Mouse (Mus musculus) heart, embryonic 10.5 days (tissue): ENCODE data around the gene Mtus2. TPM values are rescaled to one million over a fixed set of nuclear protein-coding genes. Genes with fewer than 3 reads are reported as not detected.

Source experiments
- DNase-seq: peaks from one replicate; pipeline ENCODE4 v3.0.0-alpha.2; 2017; ENCODE audit warnings: low spot score
- H3K27ac ChIP-seq: fragments of 300-500 bp; sonication (generic); 2 replicates; pipeline ENCODE4 v1.5.1; 2016; ENCODE audit warnings: mild to moderate bottlenecking
- H3K27me3 ChIP-seq: fragments of 300-500 bp; sonication (generic); 2 replicates; pipeline ENCODE4 v1.6.1; 2016; ENCODE audit warnings: mild to moderate bottlenecking; ENCODE audit not compliant: poor library complexity, insufficient read depth, severe bottlenecking
- H3K36me3 ChIP-seq: fragments of 300-500 bp; sonication (generic); 2 replicates; pipeline ENCODE4 v1.6.1; 2016; ENCODE audit warnings: mild to moderate bottlenecking, moderate library complexity
- H3K4me1 ChIP-seq: fragments of 300-500 bp; sonication (generic); 2 replicates; pipeline ENCODE4 v1.6.1; 2016; ENCODE audit warnings: mild to moderate bottlenecking
- H3K4me3 ChIP-seq: fragments of 300-500 bp; sonication (generic); 2 replicates; pipeline ENCODE4 v1.5.1; 2016; ENCODE audit warnings: mild to moderate bottlenecking, moderate library complexity
- H3K9me3 ChIP-seq: fragments of 300-500 bp; sonication (generic); 2 replicates; pipeline ENCODE4 v1.6.1; 2016; ENCODE audit warnings: mild to moderate bottlenecking, moderate library complexity
- WGBS: fragments of 180-500 bp; shearing (Covaris S2); methylation state at CpG from one replicate; pipeline ENCODE4 v1.1.7; 2016; 5-methylcytosine and 5-hydroxymethylcytosine counted together
- polyA plus RNA-seq: library from polyadenylated mRNA; unstranded; fragments of >200 nt; fragmentation: Nextera tagmentation; extraction: Ambion mirVana; gene quantifications from 2 replicates; pipeline ENCODE4 v1.2.1, GENCODE M21; 2016

The Mtus2 gene
- polyA plus RNA-seq, 1 experiment from 2014 or later = 52.2 TPM

DNA sequence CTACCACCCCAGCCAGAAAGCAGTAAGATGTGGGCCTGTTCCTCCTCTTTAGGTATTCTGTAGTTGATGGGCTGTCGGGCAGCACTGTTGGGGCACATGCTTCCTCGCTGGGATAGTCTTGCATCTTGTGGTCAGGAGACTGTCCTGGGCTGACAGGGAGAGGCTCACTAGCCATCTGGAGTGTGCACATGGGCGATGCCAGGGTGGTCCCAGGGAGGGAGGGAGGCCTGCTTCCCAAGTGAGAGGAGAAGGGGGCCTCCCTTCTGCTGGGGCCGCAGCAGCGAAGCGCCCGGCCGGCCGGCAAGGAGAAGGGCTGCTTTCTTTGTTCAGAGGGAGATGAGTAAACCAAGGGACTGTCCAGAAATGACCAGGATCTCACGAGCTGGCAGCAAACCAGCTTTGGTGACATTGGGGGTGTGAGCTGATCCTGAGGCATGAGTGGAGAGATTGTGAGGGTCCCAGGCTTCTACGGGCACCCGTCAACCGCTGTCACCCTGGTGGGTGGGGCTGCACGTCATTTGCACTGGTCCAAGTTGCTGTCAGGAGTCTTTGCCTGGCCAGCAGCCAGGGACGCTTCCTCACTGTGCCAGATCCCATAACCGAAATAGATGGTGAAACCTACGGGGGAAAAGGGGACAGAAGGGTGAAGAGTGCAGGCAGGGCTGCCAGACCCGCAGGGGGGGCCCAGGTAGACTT, 375.0 kb downstream of the Mtus2 start:
- no peak for DNase-seq
- Histone ChIP-seq H3K27me3 (no peaks in the 10 kb centered on the region), H3K27ac (no peak overlapping the region), H3K4me1 (peaks cover 15% of the 10 kb centered on the region; the same call in 1 of the 2 replicates), H3K9me3 (no peaks in the 10 kb centered on the region), H3K4me3 (no peak overlapping the region), H3K36me3 (peaks cover 73% of the 10 kb centered on the region)
- 88% methylated on average over 18 of the region's 18 CpGs for WGBS

DNA sequence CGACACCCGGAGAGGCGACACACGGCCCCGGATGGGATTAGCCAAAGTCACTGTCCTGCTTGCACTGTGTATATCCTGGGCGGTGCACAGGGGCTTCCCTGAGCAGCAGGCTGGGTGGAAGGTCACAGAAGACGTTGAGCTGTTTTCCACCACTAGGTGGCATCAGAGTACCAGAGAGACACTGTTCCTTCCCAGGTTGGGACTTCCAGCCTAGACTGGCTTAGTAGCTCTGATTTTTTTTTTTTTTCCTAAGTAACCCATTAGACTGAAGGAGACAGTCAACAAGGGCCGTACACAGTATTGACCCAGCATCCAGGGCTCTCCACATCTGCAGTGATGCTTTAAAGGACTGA, 375.5 kb downstream of the Mtus2 start:
- no peak overlapping the region for H3K4me3 ChIP-seq
- H3K36me3 ChIP-seq = peaks cover 78% of the 10 kb centered on the region
- peaks cover 15% of the 10 kb centered on the region; the same call in 1 of the 2 replicates for H3K4me1 ChIP-seq
- WGBS = 33% methylated on average over 8 of the region's 8 CpGs
- no peaks in the 10 kb centered on the region for H3K27me3 ChIP-seq
- H3K27ac ChIP-seq = no peak overlapping the region
- H3K9me3 ChIP-seq = no peaks in the 10 kb centered on the region
- no peak for DNase-seq

DNA sequence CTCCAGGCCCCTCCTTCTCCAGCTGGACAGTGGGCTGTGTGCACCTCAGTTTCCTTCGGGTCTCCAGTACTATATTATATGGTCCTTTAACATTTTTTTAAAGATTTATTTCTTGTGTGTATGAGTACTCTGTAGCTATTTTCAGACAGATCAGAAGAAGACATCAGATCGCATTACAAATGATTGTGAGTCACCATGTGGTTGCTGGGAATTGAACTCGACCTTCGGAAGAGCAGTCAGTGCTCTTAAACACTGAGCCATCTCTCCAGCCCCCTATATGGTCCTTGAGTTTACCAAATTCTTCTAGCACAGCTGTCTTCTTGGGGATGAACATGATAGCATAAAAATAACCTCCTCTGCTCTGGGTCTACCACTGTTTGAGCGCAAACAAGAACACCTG, 382.0 kb downstream of the Mtus2 start:
- no peaks in the 10 kb centered on the region for H3K9me3 ChIP-seq

DNA sequence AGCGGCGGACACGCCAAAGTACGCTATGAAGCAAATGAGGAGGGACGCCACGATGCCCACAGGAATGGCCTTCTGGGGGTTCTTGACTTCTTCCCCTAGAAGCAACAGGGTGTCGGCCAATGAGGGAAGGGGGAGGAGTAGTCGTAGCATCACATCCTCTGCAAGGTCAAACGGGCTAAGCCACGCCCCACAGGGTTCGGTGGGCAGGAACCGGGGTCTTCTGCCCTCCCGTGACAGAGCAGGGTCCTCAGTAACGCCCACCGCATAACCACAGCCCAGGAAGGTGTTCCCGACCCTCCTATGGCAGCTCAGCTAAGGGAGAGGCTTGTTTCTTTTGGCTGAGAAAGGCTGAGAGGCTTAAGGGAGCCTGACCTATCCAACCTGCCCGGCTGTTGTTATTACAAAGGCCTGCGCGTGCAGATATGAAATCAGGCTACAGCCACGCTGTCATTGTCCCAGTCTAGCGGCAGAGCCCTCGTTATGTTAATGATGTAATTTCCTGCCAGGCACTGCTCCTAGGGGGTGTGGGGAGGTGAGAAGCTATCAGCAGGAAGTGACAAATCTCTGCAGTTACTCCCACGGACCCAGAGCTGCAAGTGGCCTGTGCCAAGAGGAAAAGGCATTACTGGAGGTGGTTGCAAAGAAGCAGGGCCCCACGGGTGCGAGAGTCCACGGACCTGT, 385.1 kb downstream of the Mtus2 start:
- peaks cover 36% of the 10 kb centered on the region for H3K36me3 ChIP-seq
- WGBS = 13% methylated on average over 26 of the region's 26 CpGs
- peak overlapping the region; percentile 55 for H3K4me3 ChIP-seq

More for the DNA sequence above, 382.0 kb downstream of the Mtus2 start:
- H3K27me3 ChIP-seq = no peaks in the 10 kb centered on the region
- no peak for DNase-seq
- H3K4me3 ChIP-seq = no peak overlapping the region
- peaks cover 52% of the 10 kb centered on the region for H3K36me3 ChIP-seq
- peaks cover 25% of the 10 kb centered on the region for H3K4me1 ChIP-seq
- 93% methylated on average over 5 of the region's 5 CpGs for WGBS
- H3K27ac ChIP-seq = no peak overlapping the region

DNA sequence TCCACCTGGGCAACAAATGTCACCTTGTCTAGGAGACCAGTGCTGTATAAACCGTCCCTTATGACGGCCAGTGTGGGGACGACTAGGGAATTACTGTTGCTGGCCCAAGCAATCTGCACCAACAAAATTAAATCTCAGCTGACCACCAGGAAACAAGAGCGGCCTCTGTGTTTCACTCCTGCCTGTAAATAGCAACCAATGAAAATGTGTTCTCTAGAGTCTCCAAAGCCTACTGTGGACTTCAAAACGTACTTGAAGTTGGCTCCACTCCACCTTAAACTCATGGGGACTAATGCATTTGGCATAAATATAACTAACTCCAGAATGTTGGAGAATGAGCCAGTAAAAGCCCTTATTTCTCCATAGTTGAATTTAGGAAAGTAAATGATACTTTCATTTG, 387.3 kb downstream of the Mtus2 start:
- Histone ChIP-seq H3K36me3 (peaks cover 19% of the 10 kb centered on the region), H3K4me1 (peaks cover 38% of the 10 kb centered on the region), H3K9me3 (no peaks in the 10 kb centered on the region), H3K27me3 (no peaks in the 10 kb centered on the region), H3K4me3 (no peak overlapping the region), H3K27ac (0 out of 2 replicates have a peak overlapping the region, but pooled peaks have one; percentile 18)
- WGBS = 78% methylated on average over 5 of the region's 5 CpGs
- DNase-seq = no peak

More for the DNA sequence above, 385.1 kb downstream of the Mtus2 start:
- Histone ChIP-seq H3K27ac (peak overlapping the region; percentile 84), H3K4me1 (peaks cover 28% of the 10 kb centered on the region), H3K27me3 (no peaks in the 10 kb centered on the region), H3K9me3 (no peaks in the 10 kb centered on the region)
- DNase-seq = peak; percentile 93

DNA sequence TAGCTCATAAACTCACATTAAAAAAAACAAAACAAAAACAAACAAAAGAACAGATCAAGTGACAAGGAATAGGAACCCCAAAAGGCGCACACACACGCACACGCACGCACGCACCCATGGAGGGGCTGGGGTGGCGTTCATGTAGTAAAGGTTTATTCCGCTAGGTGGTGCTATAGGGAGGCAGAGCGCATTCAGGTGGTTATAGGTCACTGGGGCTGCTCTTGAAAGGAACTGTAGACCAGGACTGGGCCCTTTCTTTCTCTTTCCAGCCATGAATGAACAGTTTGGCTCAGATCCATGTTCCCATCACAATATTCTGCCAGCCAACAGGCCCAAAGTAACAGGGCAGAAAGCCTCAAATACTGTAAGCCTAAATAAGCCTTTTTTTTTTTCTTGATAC, 389.4 kb downstream of the Mtus2 start:
- no peak overlapping the region for H3K27ac ChIP-seq
- H3K36me3 ChIP-seq = peaks cover 16% of the 10 kb centered on the region
- DNase-seq = no peak
- H3K27me3 ChIP-seq = no peaks in the 10 kb centered on the region
- WGBS = 70% methylated on average over 8 of the region's 8 CpGs
- H3K4me1 ChIP-seq = peaks cover 41% of the 10 kb centered on the region
- H3K4me3 ChIP-seq = no peak overlapping the region
- no peaks in the 10 kb centered on the region for H3K9me3 ChIP-seq

DNA sequence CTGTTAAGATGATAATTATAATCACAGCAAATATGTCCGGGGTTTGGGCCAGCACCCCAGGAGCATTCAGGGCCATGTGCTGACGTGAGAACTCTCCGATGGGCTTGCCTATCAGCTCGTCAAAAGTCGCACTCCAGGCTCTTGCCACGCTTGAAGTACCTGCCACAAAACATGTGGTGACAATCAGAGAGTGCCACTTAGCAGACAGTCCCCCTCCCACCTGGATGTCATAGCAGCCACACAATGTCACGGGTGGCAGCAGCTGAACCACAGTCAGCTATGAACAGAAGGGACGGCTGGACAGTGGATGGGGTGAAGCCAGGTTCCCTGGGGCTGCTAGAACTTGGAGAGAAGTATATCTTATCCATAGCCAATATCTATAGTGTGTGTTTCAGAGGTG, 391.0 kb downstream of the Mtus2 start:
- Histone ChIP-seq H3K9me3 (no peaks in the 10 kb centered on the region), H3K36me3 (peaks cover 23% of the 10 kb centered on the region), H3K27ac (0 out of 2 replicates have a peak overlapping the region, but pooled peaks have one; percentile 9), H3K27me3 (no peaks in the 10 kb centered on the region), H3K4me3 (no peak overlapping the region), H3K4me1 (peaks cover 27% of the 10 kb centered on the region; the same call in 1 of the 2 replicates)
- 38% methylated on average over 8 of the region's 8 CpGs for WGBS
- no peak for DNase-seq

DNA sequence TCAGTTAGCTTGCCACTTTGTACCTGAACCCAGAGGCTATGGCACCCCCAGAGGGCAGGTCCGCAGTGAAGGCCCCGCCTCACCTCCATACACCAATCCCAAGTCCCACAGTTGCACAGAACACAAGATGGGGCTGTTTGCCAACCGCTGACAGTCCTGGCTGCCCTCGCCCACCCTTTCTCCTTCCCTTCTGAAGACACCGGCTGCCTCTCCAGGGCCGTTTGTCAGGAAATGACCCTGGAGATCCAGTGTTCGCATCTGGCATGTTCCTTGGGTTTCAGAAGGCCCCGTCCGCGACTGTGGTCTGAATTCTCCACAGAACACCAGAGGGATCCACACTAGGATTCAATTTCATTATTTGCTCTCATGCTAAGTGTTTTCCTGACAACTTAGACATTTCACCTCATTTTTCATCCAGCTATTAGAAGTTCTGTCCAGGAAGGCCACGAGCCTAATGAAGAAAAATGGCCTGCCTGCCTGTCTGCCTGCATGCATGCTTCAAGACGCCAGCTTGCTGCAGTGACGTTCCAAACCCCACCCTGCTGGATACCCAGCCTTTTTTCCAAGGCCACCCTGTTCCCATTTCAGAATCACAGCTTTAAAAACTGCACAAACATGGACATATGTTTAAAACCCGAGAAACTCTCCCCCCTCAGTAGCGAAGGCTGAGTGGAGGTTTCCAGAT, 392.3 kb downstream of the Mtus2 start:
- peaks cover 31% of the 10 kb centered on the region for H3K4me1 ChIP-seq
- peaks cover 18% of the 10 kb centered on the region for H3K36me3 ChIP-seq
- WGBS = 76% methylated on average over 15 of the region's 15 CpGs
- no peak overlapping the region for H3K27ac ChIP-seq
- no peak overlapping the region for H3K4me3 ChIP-seq
- no peak for DNase-seq
- H3K9me3 ChIP-seq = no peaks in the 10 kb centered on the region
- no peaks in the 10 kb centered on the region for H3K27me3 ChIP-seq

DNA sequence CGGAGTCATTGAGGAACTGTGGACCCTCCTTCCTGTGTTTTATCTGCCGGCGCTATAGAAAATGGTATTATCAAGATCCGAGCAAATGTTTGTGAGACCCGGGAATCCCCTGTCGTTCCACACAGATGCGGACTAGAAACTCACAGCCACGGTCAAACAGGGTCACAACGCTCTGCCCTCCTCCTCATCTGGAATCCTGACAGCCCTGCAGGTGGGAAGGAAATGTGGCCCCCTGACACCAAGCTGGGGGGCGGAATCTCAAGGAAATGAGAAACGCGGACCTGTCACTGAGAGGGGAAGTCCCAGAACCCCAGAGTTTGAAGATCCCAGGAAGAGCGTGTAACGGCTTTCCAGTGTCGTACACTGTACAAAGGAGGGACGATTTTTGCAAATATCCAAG, 396.3 kb downstream of the Mtus2 start:
- H3K36me3 ChIP-seq = peaks cover 21% of the 10 kb centered on the region
- WGBS = 71% methylated on average over 16 of the region's 16 CpGs
- H3K9me3 ChIP-seq = no peaks in the 10 kb centered on the region
- H3K4me1 ChIP-seq = peaks cover 36% of the 10 kb centered on the region
- no peak overlapping the region for H3K4me3 ChIP-seq
- H3K27me3 ChIP-seq = no peaks in the 10 kb centered on the region
- no peak for DNase-seq
- H3K27ac ChIP-seq = peak overlapping the region; percentile 47; the same call in 1 of the 2 replicates

DNA sequence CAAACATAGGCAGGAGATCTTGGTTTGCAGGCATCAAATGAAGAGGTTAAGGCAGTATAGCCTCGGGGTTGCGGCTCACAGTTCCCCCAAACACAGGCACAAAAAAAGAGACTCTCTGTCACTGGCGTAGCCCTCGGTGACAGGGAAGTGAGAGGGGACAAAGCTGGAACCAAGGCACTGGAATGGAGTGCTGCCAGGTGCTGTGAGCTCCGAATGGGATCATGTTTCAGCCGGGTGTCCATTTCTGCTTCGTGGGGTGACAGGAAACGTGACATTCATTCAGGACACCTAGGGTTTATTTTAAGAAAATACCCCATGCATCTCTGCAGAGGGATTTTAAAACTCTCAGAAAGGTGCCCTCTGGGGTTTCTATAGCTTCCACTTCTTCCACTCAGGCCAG, 397.4 kb downstream of the Mtus2 start:
- no peaks in the 10 kb centered on the region for H3K27me3 ChIP-seq
- no peak overlapping the region for H3K4me3 ChIP-seq
- peaks cover 26% of the 10 kb centered on the region for H3K36me3 ChIP-seq
- no peaks in the 10 kb centered on the region for H3K9me3 ChIP-seq
- H3K27ac ChIP-seq = peak overlapping the region; percentile 37; the same call in 1 of the 2 replicates
- no peak for DNase-seq
- peaks cover 29% of the 10 kb centered on the region for H3K4me1 ChIP-seq
- 52% methylated on average over 8 of the region's 8 CpGs for WGBS

DNA sequence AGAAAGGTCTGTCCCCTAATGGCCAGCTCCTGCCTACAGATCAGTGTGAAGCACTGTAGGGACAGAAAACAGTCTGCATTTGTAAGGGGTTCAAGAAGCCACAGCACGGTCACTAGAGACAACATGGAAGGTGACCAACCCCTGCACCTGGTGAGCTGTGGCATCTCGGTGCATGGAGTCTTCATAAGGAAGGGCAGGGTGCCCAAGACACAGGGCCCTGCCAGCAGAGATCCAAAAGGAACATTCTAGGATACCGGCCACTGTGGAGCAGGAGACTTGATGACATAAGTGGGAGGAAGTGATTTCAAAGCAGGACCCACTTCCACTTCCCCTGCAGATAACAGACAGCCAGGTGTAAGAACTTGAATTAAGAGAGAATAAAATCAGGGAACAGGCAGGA, 398.7 kb downstream of the Mtus2 start:
- Histone ChIP-seq H3K27ac (peak overlapping the region; percentile 45; the same call in 1 of the 2 replicates), H3K27me3 (no peaks in the 10 kb centered on the region), H3K4me1 (peaks cover 28% of the 10 kb centered on the region), H3K9me3 (no peaks in the 10 kb centered on the region), H3K36me3 (peaks cover 26% of the 10 kb centered on the region), H3K4me3 (no peak overlapping the region)
- no peak for DNase-seq
- WGBS = 72% methylated on average over 3 of the region's 3 CpGs

DNA sequence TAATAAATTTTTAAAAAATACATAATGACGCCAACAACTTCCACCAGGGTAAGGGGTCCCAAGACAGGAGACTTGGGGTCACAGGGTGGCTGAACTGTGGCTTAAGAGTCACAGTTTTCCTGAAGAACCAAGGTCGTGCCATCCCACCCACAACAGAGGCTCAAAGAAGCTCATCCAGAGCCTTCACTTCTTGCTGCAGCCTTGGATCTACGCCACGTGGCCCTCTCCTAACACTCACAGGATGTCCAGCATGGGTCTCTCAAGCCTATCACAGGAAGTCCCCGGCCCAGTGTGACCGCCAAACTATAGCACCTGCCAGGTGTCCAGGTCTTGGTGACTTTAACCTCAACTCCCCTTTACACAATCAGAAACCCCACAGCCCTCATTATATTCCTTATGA, 400.0 kb downstream of the Mtus2 start:
- no peaks in the 10 kb centered on the region for H3K9me3 ChIP-seq
- WGBS = 90% methylated on average over 6 of the region's 6 CpGs
- H3K4me1 ChIP-seq = peaks cover 42% of the 10 kb centered on the region
- H3K36me3 ChIP-seq = peaks cover 17% of the 10 kb centered on the region
- H3K4me3 ChIP-seq = no peak overlapping the region
- no peak for DNase-seq
- no peak overlapping the region for H3K27ac ChIP-seq
- H3K27me3 ChIP-seq = no peaks in the 10 kb centered on the region

DNA sequence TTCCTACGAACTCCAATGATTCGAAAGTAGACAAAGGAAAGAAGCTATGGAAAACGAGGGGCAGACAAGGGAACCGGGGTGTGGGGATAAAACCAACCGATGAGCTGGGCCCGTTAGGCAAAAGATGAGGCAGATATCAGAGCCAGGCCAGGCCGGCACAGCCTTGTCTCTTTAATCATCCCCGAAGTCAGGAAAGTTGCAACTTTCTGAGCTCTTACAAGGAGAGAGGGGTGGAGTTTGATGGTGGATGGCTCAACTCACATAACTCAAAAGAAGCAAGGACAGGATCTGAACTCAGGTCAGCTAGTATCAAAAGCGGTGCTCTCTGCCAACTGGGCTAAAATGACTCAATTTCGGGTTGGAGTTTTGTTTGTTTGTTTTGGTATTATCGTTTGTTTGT, 402.0 kb downstream of the Mtus2 start:
- no peak overlapping the region for H3K4me3 ChIP-seq
- H3K36me3 ChIP-seq = peaks cover 18% of the 10 kb centered on the region; the same call in 1 of the 2 replicates
- no peaks in the 10 kb centered on the region for H3K9me3 ChIP-seq
- WGBS = 90% methylated on average over 11 of the region's 11 CpGs
- peak overlapping the region; percentile 22; the same call in 1 of the 2 replicates for H3K27ac ChIP-seq
- H3K4me1 ChIP-seq = peaks cover 47% of the 10 kb centered on the region
- no peak for DNase-seq
- no peaks in the 10 kb centered on the region for H3K27me3 ChIP-seq
